Mouse (Mus musculus) midbrain, embryonic 14.5 days (tissue): ENCODE data around the gene 1110017D15Rik. TPM values are rescaled to one million over a fixed set of nuclear protein-coding genes. Genes with fewer than 3 reads are reported as not detected.

ENCODE experiments used
- ATAC-seq: fragments of 200-750 bp; cut with Nextera tagmentation; 2 replicates; pipeline ENCODE4 v1.8.0; 2017; ENCODE audit warnings: moderate number of reproducible peaks, moderate library complexity; ENCODE audit not compliant: low FRiP score, low TSS enrichment
- DNase-seq: peaks from one replicate; pipeline ENCODE4 v3.0.0-alpha.2; 2015
- H3K27ac ChIP-seq: fragments of 300-500 bp; sonication (generic); replicated peaks from 2 replicates; pipeline ENCODE4 v1.5.1; 2014; ENCODE audit warnings: mild to moderate bottlenecking, low read depth, low read length, moderate library complexity
- H3K27me3 ChIP-seq: fragments of 300-500 bp; sonication (generic); 2 replicates; pipeline ENCODE4 v1.6.1; 2014; ENCODE audit warnings: low read length, control low read depth, mixed read lengths; ENCODE audit not compliant: control insufficient read depth, insufficient read depth
- H3K36me3 ChIP-seq: fragments of 300-500 bp; sonication (generic); 2 replicates; pipeline ENCODE4 v1.6.1; 2014; ENCODE audit warnings: low read length, control low read depth; ENCODE audit not compliant: control insufficient read depth, insufficient read depth
- H3K4me1 ChIP-seq: fragments of 300-500 bp; sonication (generic); 2 replicates; pipeline ENCODE4 v1.6.1; 2014; ENCODE audit warnings: mild to moderate bottlenecking, antibody characterized with exemption, low read length, control low read depth; ENCODE audit not compliant: control insufficient read depth, insufficient read depth
- H3K4me2 ChIP-seq: fragments of 300-500 bp; sonication (generic); 2 replicates; pipeline ENCODE4 v1.6.1; 2014; ENCODE audit warnings: mild to moderate bottlenecking, low read length, moderate library complexity
- H3K4me3 ChIP-seq: fragments of 300-500 bp; sonication (generic); replicated peaks from 2 replicates; pipeline ENCODE4 v1.5.1; 2014; ENCODE audit warnings: low read depth, low read length
- H3K9ac ChIP-seq: fragments of 300-500 bp; sonication (generic); replicated peaks from 2 replicates; pipeline ENCODE4 v1.6.1; 2014; ENCODE audit warnings: mild to moderate bottlenecking, low read length, moderate library complexity
- H3K9me3 ChIP-seq: fragments of 300-500 bp; sonication (generic); 2 replicates; pipeline ENCODE4 v1.6.1; 2016; ENCODE audit warnings: low read length, control low read depth, mixed read lengths; ENCODE audit not compliant: control insufficient read depth
- whole genome bisulfite sequencing: fragments of 180-500 bp; shearing (Covaris S2); extraction: QIAGEN DNeasy Blood & Tissue Kit; methylation state at CpG from one replicate; pipeline ENCODE4 v1.1.7; 2014; 5-methylcytosine and 5-hydroxymethylcytosine counted together
- polyA plus RNA-seq: library from polyadenylated mRNA; unstranded; fragments of >200 nt; fragmentation: Nextera tagmentation; extraction: Ambion mirVana; gene quantifications from 2 replicates; pipeline ENCODE4 v1.2.1, GENCODE M21; 2014

Gene 1110017D15Rik
- polyA plus RNA-seq, 1 experiment from 2014 or later: 13.2 TPM

- WGBS: 84% methylated on average over 3 of the region's 3 CpGs
- peaks cover 23% of the 10 kb centered on the region for H3K27me3 ChIP-seq
- no peak overlapping the region for H3K4me2 ChIP-seq
- peaks cover 15% of the 10 kb centered on the region for H3K4me1 ChIP-seq
- no peak overlapping the region for H3K4me3 ChIP-seq
- H3K36me3 ChIP-seq: no peaks in the 10 kb centered on the region
- no peak for ATAC-seq
- H3K27ac ChIP-seq: no peak overlapping the region
- no peaks in the 10 kb centered on the region for H3K9me3 ChIP-seq
- no peak for DNase-seq
- H3K9ac ChIP-seq: no peak overlapping the region
Measured at GRCm38 (mm10) chr4:41493464-41494116, 23.5 kb downstream of the 1110017D15Rik start.

GRCm38 (mm10) chr4:41492951-41493350 is 24.2 kb downstream of the 1110017D15Rik start:
- Histone ChIP-seq H3K27me3 (peaks cover 16% of the 10 kb centered on the region), H3K4me3 (no peak overlapping the region), H3K4me2 (no peak overlapping the region), H3K4me1 (peaks cover 8% of the 10 kb centered on the region), H3K9ac (no peak overlapping the region), H3K9me3 (no peaks in the 10 kb centered on the region), H3K27ac (no peak overlapping the region), H3K36me3 (no peaks in the 10 kb centered on the region)
- DNase-seq: no peak
- 83% methylated on average over 7 of the region's 7 CpGs for WGBS
- ATAC-seq: no peak

GRCm38 (mm10) chr4:41481601-41482017 is 35.5 kb downstream of the 1110017D15Rik start:
- 62% methylated on average over 6 of the region's 6 CpGs for WGBS
- Histone ChIP-seq H3K36me3 (peaks cover 18% of the 10 kb centered on the region), H3K4me2 (no peak overlapping the region), H3K27ac (no peak overlapping the region), H3K9ac (no peak overlapping the region), H3K4me3 (no peak overlapping the region), H3K9me3 (no peaks in the 10 kb centered on the region), H3K4me1 (no peaks in the 10 kb centered on the region), H3K27me3 (no peaks in the 10 kb centered on the region)
- no peak for ATAC-seq
- DNase-seq: no peak

GRCm38 (mm10) chr4:41480254-41480653 is 36.9 kb downstream of the 1110017D15Rik start:
- Histone ChIP-seq H3K4me1 (no peaks in the 10 kb centered on the region), H3K4me2 (no peak overlapping the region), H3K36me3 (peaks cover 18% of the 10 kb centered on the region), H3K27ac (no peak overlapping the region), H3K4me3 (no peak overlapping the region), H3K9ac (no peak overlapping the region), H3K27me3 (no peaks in the 10 kb centered on the region), H3K9me3 (no peaks in the 10 kb centered on the region)
- no peak for ATAC-seq
- DNase-seq: no peak
- 86% methylated on average over 8 of the region's 8 CpGs for WGBS

GRCm38 (mm10) chr4:41479456-41479804 is 37.7 kb downstream of the 1110017D15Rik start:
- DNase-seq: no peak
- H3K9me3 ChIP-seq: no peaks in the 10 kb centered on the region
- no peak overlapping the region for H3K27ac ChIP-seq
- no peak overlapping the region for H3K4me3 ChIP-seq
- H3K4me1 ChIP-seq: no peaks in the 10 kb centered on the region
- no peak overlapping the region for H3K4me2 ChIP-seq
- no peak for ATAC-seq
- peaks cover 18% of the 10 kb centered on the region for H3K36me3 ChIP-seq
- H3K27me3 ChIP-seq: no peaks in the 10 kb centered on the region
- 77% methylated on average over 1 of the region's 1 CpGs for WGBS
- H3K9ac ChIP-seq: no peak overlapping the region

- H3K4me2 ChIP-seq: no peak overlapping the region
- peaks cover 18% of the 10 kb centered on the region for H3K36me3 ChIP-seq
- ATAC-seq: no peak
- no peaks in the 10 kb centered on the region for H3K9me3 ChIP-seq
- H3K4me1 ChIP-seq: no peaks in the 10 kb centered on the region
- no peak overlapping the region for H3K4me3 ChIP-seq
- DNase-seq: no peak
- no peaks in the 10 kb centered on the region for H3K27me3 ChIP-seq
- H3K9ac ChIP-seq: no peak overlapping the region
- no peak overlapping the region for H3K27ac ChIP-seq
- 69% methylated on average over 4 of the region's 4 CpGs for WGBS
Measured at GRCm38 (mm10) chr4:41478751-41479455, 38.2 kb downstream of the 1110017D15Rik start.

GRCm38 (mm10) chr4:41477648-41478160 is 39.4 kb downstream of the 1110017D15Rik start:
- H3K9me3 ChIP-seq: no peaks in the 10 kb centered on the region
- WGBS: 90% methylated on average over 9 of the region's 9 CpGs
- DNase-seq (no peak), ATAC-seq (no peak)
- H3K27ac ChIP-seq: no peak overlapping the region
- no peaks in the 10 kb centered on the region for H3K27me3 ChIP-seq
- H3K9ac ChIP-seq: no peak overlapping the region
- H3K36me3 ChIP-seq: peaks cover 15% of the 10 kb centered on the region
- H3K4me3 ChIP-seq: no peak overlapping the region
- no peaks in the 10 kb centered on the region for H3K4me1 ChIP-seq
- no peak overlapping the region for H3K4me2 ChIP-seq

GRCm38 (mm10) chr4:41471384-41471689 is 45.8 kb downstream of the 1110017D15Rik start:
- ATAC-seq (no peak), DNase-seq (no peak)
- H3K27ac ChIP-seq: 0 out of 2 replicates have a peak overlapping the region, but pooled peaks have one; percentile 10
- peaks cover 7% of the 10 kb centered on the region; the same call in 1 of the 2 replicates for H3K4me1 ChIP-seq
- no peak overlapping the region for H3K4me3 ChIP-seq
- H3K9ac ChIP-seq: no peak overlapping the region
- H3K4me2 ChIP-seq: no peak overlapping the region
- 88% methylated on average over 1 of the region's 1 CpGs for WGBS
- no peaks in the 10 kb centered on the region for H3K36me3 ChIP-seq
- no peaks in the 10 kb centered on the region for H3K27me3 ChIP-seq
- H3K9me3 ChIP-seq: no peaks in the 10 kb centered on the region
